Mouse (Mus musculus) midbrain, embryonic 12.5 days (tissue): ENCODE measurements at regions not wholly inside any gene's neighbourhood (a gene's known extent, or its start where the extent isn't known, plus 50 kb on each side); places are given as distances from the start of the nearest gene placed in this dataset.

ENCODE experiments used
- ATAC-seq: fragments of 200-750 bp; cut with Nextera tagmentation; 2 replicates; pipeline ENCODE4 v1.8.0; 2017; ENCODE audit warnings: low read depth, moderate TSS enrichment, moderate library complexity; ENCODE audit not compliant: low FRiP score
- H3K27ac ChIP-seq: fragments of 300-500 bp; sonication (generic); replicated peaks from 2 replicates; pipeline ENCODE4 v1.5.1; 2016; ENCODE audit warnings: mild to moderate bottlenecking
- H3K27me3 ChIP-seq: fragments of 300-500 bp; sonication (generic); 2 replicates; pipeline ENCODE4 v1.6.1; 2016; ENCODE audit warnings: mild to moderate bottlenecking
- H3K36me3 ChIP-seq: fragments of 300-500 bp; sonication (generic); 2 replicates; pipeline ENCODE4 v1.6.1; 2016
- H3K4me1 ChIP-seq: fragments of 300-500 bp; sonication (generic); 2 replicates; pipeline ENCODE4 v1.6.1; 2016
- H3K4me2 ChIP-seq: fragments of 300-500 bp; sonication (generic); replicated peaks from 2 replicates; pipeline ENCODE4 v1.6.1; 2016; ENCODE audit warnings: mild to moderate bottlenecking, moderate library complexity
- H3K4me3 ChIP-seq: fragments of 300-500 bp; sonication (generic); 2 replicates; pipeline ENCODE4 v1.5.1; 2016; ENCODE audit warnings: mild to moderate bottlenecking
- H3K9ac ChIP-seq: fragments of 300-500 bp; sonication (generic); replicated peaks from 2 replicates; pipeline ENCODE4 v1.6.1; 2016; ENCODE audit warnings: mild to moderate bottlenecking, moderate library complexity
- H3K9me3 ChIP-seq: fragments of 300-500 bp; sonication (generic); 2 replicates; pipeline ENCODE4 v1.6.1; 2016; ENCODE audit warnings: mild to moderate bottlenecking
- WGBS: fragments of 180-500 bp; shearing (Covaris S2); methylation state at CpG from one replicate; pipeline ENCODE4 v1.1.7; 2016; 5-methylcytosine and 5-hydroxymethylcytosine counted together

GRCm38 (mm10) chr1:57218616-57219015 lies 158.8 kb upstream of the 1700066M21Rik start:
- H3K9ac ChIP-seq = no peak overlapping the region
- peak; percentile 55 for ATAC-seq

GRCm38 (mm10) chr1:57224425-57225104 lies 152.9 kb upstream of the 1700066M21Rik start:
- Histone ChIP-seq H3K36me3 (no peaks in the 10 kb centered on the region), H3K4me2 (no peak overlapping the region), H3K9me3 (no peaks in the 10 kb centered on the region), H3K27me3 (no peaks in the 10 kb centered on the region), H3K4me1 (0 out of 2 replicates have a peak, but pooled peaks cover under 1% of the 10 kb centered on the region), H3K9ac (no peak overlapping the region), H3K4me3 (no peak overlapping the region), H3K27ac (no peak overlapping the region)
- WGBS = 87% methylated on average over 10 of the region's 10 CpGs
- ATAC-seq = no peak

More at GRCm38 (mm10) chr1:57218616-57219015, 158.8 kb upstream of the 1700066M21Rik start:
- Histone ChIP-seq H3K9me3 (no peaks in the 10 kb centered on the region), H3K36me3 (no peaks in the 10 kb centered on the region), H3K27me3 (peaks cover 16% of the 10 kb centered on the region), H3K4me1 (peaks cover 26% of the 10 kb centered on the region), H3K27ac (no peak overlapping the region), H3K4me2 (no peak overlapping the region), H3K4me3 (no peak overlapping the region)
- 46% methylated on average over 3 of the region's 3 CpGs for WGBS

- ATAC-seq = peak; percentile 88
- 25% methylated on average over 6 of the region's 6 CpGs for WGBS
These were observed 133.6 kb upstream of the 1700066M21Rik start for GRCm38 (mm10) chr1:57243607-57244408.

GRCm38 (mm10) chr1:57259626-57260025 lies 117.8 kb upstream of the 1700066M21Rik start:
- Histone ChIP-seq H3K4me1 (0 out of 2 replicates have a peak, but pooled peaks cover 4% of the 10 kb centered on the region), H3K27ac (no peak overlapping the region), H3K4me3 (no peak overlapping the region), H3K4me2 (no peak overlapping the region), H3K36me3 (no peaks in the 10 kb centered on the region), H3K9me3 (no peaks in the 10 kb centered on the region), H3K27me3 (peaks cover 4% of the 10 kb centered on the region; the same call in 1 of the 2 replicates), H3K9ac (no peak overlapping the region)
- WGBS = 64% methylated on average over 7 of the region's 7 CpGs
- peak; percentile 16; the same call in 1 of the 2 replicates for ATAC-seq

More at GRCm38 (mm10) chr1:57243607-57244408, 133.6 kb upstream of the 1700066M21Rik start:
- Histone ChIP-seq H3K4me3 (no peak overlapping the region), H3K27ac (no peak overlapping the region), H3K36me3 (no peaks in the 10 kb centered on the region), H3K27me3 (peaks cover 43% of the 10 kb centered on the region), H3K9ac (no peak overlapping the region), H3K4me1 (peaks cover 15% of the 10 kb centered on the region; the same call in 1 of the 2 replicates), H3K4me2 (no peak overlapping the region), H3K9me3 (no peaks in the 10 kb centered on the region)

- no peak for ATAC-seq
- Histone ChIP-seq H3K4me3 (no peak overlapping the region), H3K36me3 (no peaks in the 10 kb centered on the region), H3K4me1 (peaks cover 7% of the 10 kb centered on the region; the same call in 1 of the 2 replicates), H3K9me3 (no peaks in the 10 kb centered on the region), H3K27ac (no peak overlapping the region), H3K27me3 (peaks cover 31% of the 10 kb centered on the region), H3K9ac (no peak overlapping the region), H3K4me2 (no peak overlapping the region)
- WGBS = 59% methylated on average over 12 of the region's 12 CpGs
These were observed 112.2 kb upstream of the 1700066M21Rik start for GRCm38 (mm10) chr1:57265012-57265760.

- peak; percentile 58; the same call in 1 of the 2 replicates for ATAC-seq
- peaks cover 33% of the 10 kb centered on the region for H3K27me3 ChIP-seq
- no peak overlapping the region for H3K27ac ChIP-seq
- 46% methylated on average over 3 of the region's 4 CpGs for WGBS
- no peak overlapping the region for H3K4me3 ChIP-seq
- H3K36me3 ChIP-seq = no peaks in the 10 kb centered on the region
- no peaks in the 10 kb centered on the region for H3K9me3 ChIP-seq
- no peak overlapping the region for H3K4me2 ChIP-seq
- H3K9ac ChIP-seq = no peak overlapping the region
- peaks cover 7% of the 10 kb centered on the region; the same call in 1 of the 2 replicates for H3K4me1 ChIP-seq
These were observed 110.7 kb upstream of the 1700066M21Rik start for GRCm38 (mm10) chr1:57266695-57267094.

GRCm38 (mm10) chr1:57267851-57268250 lies 109.6 kb upstream of the 1700066M21Rik start:
- H3K27me3 ChIP-seq = peaks cover 33% of the 10 kb centered on the region
- no peaks in the 10 kb centered on the region for H3K36me3 ChIP-seq
- no peak overlapping the region for H3K27ac ChIP-seq
- no peak overlapping the region for H3K9ac ChIP-seq
- no peak overlapping the region for H3K4me3 ChIP-seq
- no peaks in the 10 kb centered on the region for H3K9me3 ChIP-seq
- ATAC-seq = no peak
- WGBS = 67% methylated on average over 2 of the region's 2 CpGs
- peaks cover 7% of the 10 kb centered on the region; the same call in 1 of the 2 replicates for H3K4me1 ChIP-seq
- no peak overlapping the region for H3K4me2 ChIP-seq

- 54% methylated on average over 13 of the region's 13 CpGs for WGBS
- no peak overlapping the region for H3K27ac ChIP-seq
- H3K9me3 ChIP-seq = no peaks in the 10 kb centered on the region
- H3K36me3 ChIP-seq = no peaks in the 10 kb centered on the region
- ATAC-seq = peak; percentile 69; the same call in 1 of the 2 replicates
- no peak overlapping the region for H3K4me2 ChIP-seq
- peaks cover 7% of the 10 kb centered on the region; the same call in 1 of the 2 replicates for H3K4me1 ChIP-seq
- H3K4me3 ChIP-seq = no peak overlapping the region
- H3K9ac ChIP-seq = no peak overlapping the region
- peaks cover 29% of the 10 kb centered on the region for H3K27me3 ChIP-seq
These were observed 107.6 kb upstream of the 1700066M21Rik start for GRCm38 (mm10) chr1:57269679-57270354.

GRCm38 (mm10) chr1:57272593-57272992 lies 104.8 kb upstream of the 1700066M21Rik start:
- WGBS = 80% methylated on average over 5 of the region's 5 CpGs
- H3K9me3 ChIP-seq = no peaks in the 10 kb centered on the region
- no peak overlapping the region for H3K4me3 ChIP-seq
- peaks cover 27% of the 10 kb centered on the region for H3K27me3 ChIP-seq
- no peaks in the 10 kb centered on the region for H3K36me3 ChIP-seq
- H3K4me1 ChIP-seq = no peaks in the 10 kb centered on the region; the same call in 1 of the 2 replicates
- H3K9ac ChIP-seq = no peak overlapping the region
- H3K4me2 ChIP-seq = no peak overlapping the region
- H3K27ac ChIP-seq = no peak overlapping the region
- no peak for ATAC-seq

GRCm38 (mm10) chr1:57281549-57281948 lies 95.9 kb upstream of the 1700066M21Rik start:
- no peaks in the 10 kb centered on the region for H3K36me3 ChIP-seq
- ATAC-seq = no peak
- no peak overlapping the region for H3K4me3 ChIP-seq
- WGBS = 86% methylated on average over 3 of the region's 3 CpGs
- H3K4me1 ChIP-seq = no peaks in the 10 kb centered on the region
- H3K27ac ChIP-seq = no peak overlapping the region
- no peaks in the 10 kb centered on the region for H3K9me3 ChIP-seq
- no peaks in the 10 kb centered on the region for H3K27me3 ChIP-seq
- no peak overlapping the region for H3K9ac ChIP-seq
- no peak overlapping the region for H3K4me2 ChIP-seq

GRCm38 (mm10) chr1:57296186-57296585 lies 81.2 kb upstream of the 1700066M21Rik start:
- H3K9ac ChIP-seq = no peak overlapping the region
- no peak overlapping the region for H3K27ac ChIP-seq
- no peak overlapping the region for H3K4me2 ChIP-seq
- H3K27me3 ChIP-seq = no peaks in the 10 kb centered on the region
- ATAC-seq = no peak
- WGBS = 95% methylated on average over 1 of the region's 1 CpGs
- H3K4me3 ChIP-seq = no peak overlapping the region
- H3K36me3 ChIP-seq = no peaks in the 10 kb centered on the region
- no peaks in the 10 kb centered on the region for H3K4me1 ChIP-seq
- H3K9me3 ChIP-seq = no peaks in the 10 kb centered on the region
